ENCODE assay signal across 15 mouse cellular contexts in the genomic region with DNA sequence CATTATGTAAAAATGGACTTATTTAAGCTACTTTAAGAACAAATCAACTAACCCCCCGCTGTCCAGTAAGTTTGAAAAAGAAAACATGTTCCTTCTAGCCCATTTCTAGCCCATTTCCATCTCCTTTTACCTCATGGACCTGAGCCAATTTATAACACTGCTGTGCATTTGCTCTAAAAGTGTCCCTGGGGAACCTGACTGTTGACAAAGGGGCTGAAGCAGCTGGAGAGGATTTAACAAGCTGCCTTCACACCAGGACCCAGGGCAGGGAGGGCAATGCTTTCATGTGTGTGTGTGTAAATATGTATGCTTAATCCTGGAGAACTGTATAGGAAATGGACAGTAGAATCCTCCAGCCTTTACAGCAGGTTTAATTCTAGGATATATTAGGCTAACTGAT.
DNase-seq lines count a peak whose midpoint lies in the region; ATAC-seq and TF ChIP-seq lines count a peak whose summit lies in the region.
"Had no signal": no experiment of that assay in that cellular context is flagged by ENCODE, and none has a peak within 500 bp of the region (broad histone marks: within the 10 kb centered on the region; RNA-seq: fewer than 3 reads in every experiment).

No protein-coding gene starts in this region.

- no peaks in the 10 kb centered on the region for H3K9me3 ChIP-seq in forebrain, embryonic 13.5 days (replicated peaks)
- H3K9me3 ChIP-seq in forebrain, embryonic 10.5 days: no peaks in the 10 kb centered on the region; the same call in 1 of the 2 replicates
- no peaks in the 10 kb centered on the region for H3K9me3 ChIP-seq in neural tube, embryonic 12.5 days
- H3K9me3 ChIP-seq in neural tube, embryonic 15.5 days (replicated peaks): no peaks in the 10 kb centered on the region
- H3K9me3 ChIP-seq in forebrain, embryonic 15.5 days: no peaks in the 10 kb centered on the region
- no peaks in the 10 kb centered on the region for H3K9me3 ChIP-seq in midbrain, postnatal 0 days (ENCODE audit: low read length)

- 53% methylated on average over 1 of the region's 1 CpGs for WGBS in forebrain, embryonic 13.5 days
- 70% methylated on average over 1 of the region's 1 CpGs for WGBS in forebrain, embryonic 10.5 days
- 68% methylated on average over 1 of the region's 1 CpGs for WGBS in neural tube, embryonic 12.5 days
- WGBS in neural tube, embryonic 15.5 days: 76% methylated on average over 1 of the region's 1 CpGs
- 26% methylated on average over 1 of the region's 1 CpGs for WGBS in forebrain, embryonic 15.5 days
- WGBS in midbrain, postnatal 0 days: 61% methylated on average over 1 of the region's 1 CpGs

- no peaks in the 10 kb centered on the region for H3K36me3 ChIP-seq in forebrain, embryonic 13.5 days (ENCODE audit: poor library complexity, severe bottlenecking)
- no peaks in the 10 kb centered on the region for H3K36me3 ChIP-seq in forebrain, embryonic 10.5 days (replicated peaks)
- no peaks in the 10 kb centered on the region for H3K36me3 ChIP-seq in neural tube, embryonic 12.5 days
- H3K36me3 ChIP-seq in neural tube, embryonic 15.5 days: no peaks in the 10 kb centered on the region
- H3K36me3 ChIP-seq in forebrain, embryonic 15.5 days: no peaks in the 10 kb centered on the region
- H3K36me3 ChIP-seq in midbrain, postnatal 0 days (ENCODE audit: insufficient read depth, low read length): no peaks in the 10 kb centered on the region

- peak; percentile 64; the same call in 1 of the 2 replicates for ATAC-seq in forebrain, embryonic 13.5 days
- ATAC-seq in neural tube, embryonic 12.5 days (ENCODE audit: low FRiP score, low read depth): 0 out of 2 replicates have a peak, but pooled peaks have one; percentile 15
- no peak for ATAC-seq in neural tube, embryonic 15.5 days (ENCODE audit: low FRiP score)
- peak; percentile 58; the same call in 1 of the 2 replicates for ATAC-seq in forebrain, embryonic 15.5 days (replicated peaks)
- no peak for ATAC-seq in midbrain, postnatal 0 days (ENCODE audit: low FRiP score)

- H3K4me1 ChIP-seq in forebrain, embryonic 13.5 days: peaks cover 4% of the 10 kb centered on the region; the same call in 1 of the 2 replicates
- peaks cover 22% of the 10 kb centered on the region for H3K4me1 ChIP-seq in forebrain, embryonic 10.5 days
- H3K4me1 ChIP-seq in neural tube, embryonic 12.5 days: peaks cover 10% of the 10 kb centered on the region
- H3K4me1 ChIP-seq in neural tube, embryonic 15.5 days: peaks cover 21% of the 10 kb centered on the region
- peaks cover 5% of the 10 kb centered on the region; the same call in 1 of the 2 replicates for H3K4me1 ChIP-seq in forebrain, embryonic 15.5 days
- H3K4me1 ChIP-seq in midbrain, postnatal 0 days (ENCODE audit: insufficient read depth, low read length): no peaks in the 10 kb centered on the region

- H3K27ac ChIP-seq in forebrain, embryonic 13.5 days: no peak overlapping the region
- H3K27ac ChIP-seq in forebrain, embryonic 10.5 days: no peak overlapping the region
- H3K27ac ChIP-seq in neural tube, embryonic 12.5 days: no peak overlapping the region
- no peak overlapping the region for H3K27ac ChIP-seq in neural tube, embryonic 15.5 days (replicated peaks)
- no peak overlapping the region for H3K27ac ChIP-seq in forebrain, embryonic 15.5 days (replicated peaks)
- no peak overlapping the region for H3K27ac ChIP-seq in midbrain, postnatal 0 days (ENCODE audit: low read depth, low read length)
- H3K27ac ChIP-seq: gastrocnemius, adult 2 months had no signal

- no peak for TF ChIP-seq CTCF in midbrain, postnatal 0 days (IDR thresholded peaks at IDR 0.05)

- no peak overlapping the region for H3K9ac ChIP-seq in forebrain, embryonic 13.5 days
- no peak overlapping the region for H3K9ac ChIP-seq in neural tube, embryonic 12.5 days
- H3K9ac ChIP-seq in neural tube, embryonic 15.5 days (replicated peaks): no peak overlapping the region
- H3K9ac ChIP-seq in forebrain, embryonic 15.5 days (replicated peaks): no peak overlapping the region
- H3K9ac ChIP-seq in midbrain, postnatal 0 days (replicated peaks; ENCODE audit: low read length, poor library complexity, severe bottlenecking): no peak overlapping the region

- H3K4me3 ChIP-seq in forebrain, embryonic 13.5 days: no peak overlapping the region
- no peak overlapping the region for H3K4me3 ChIP-seq in forebrain, embryonic 10.5 days
- H3K4me3 ChIP-seq in neural tube, embryonic 12.5 days: no peak overlapping the region
- no peak overlapping the region for H3K4me3 ChIP-seq in neural tube, embryonic 15.5 days (replicated peaks)
- H3K4me3 ChIP-seq in forebrain, embryonic 15.5 days: no peak overlapping the region
- H3K4me3 ChIP-seq in midbrain, postnatal 0 days (ENCODE audit: low read depth, low read length): no peak overlapping the region
- H3K4me3 ChIP-seq: gastrocnemius, adult 2 months had no signal

- H3K4me2 ChIP-seq in forebrain, embryonic 13.5 days: no peak overlapping the region
- no peak overlapping the region for H3K4me2 ChIP-seq in neural tube, embryonic 12.5 days (replicated peaks)
- H3K4me2 ChIP-seq in neural tube, embryonic 15.5 days: no peak overlapping the region
- H3K4me2 ChIP-seq in forebrain, embryonic 15.5 days (replicated peaks): no peak overlapping the region
- no peak overlapping the region for H3K4me2 ChIP-seq in midbrain, postnatal 0 days (ENCODE audit: low read depth, low read length, poor library complexity, severe bottlenecking)

- no peak for DNase-seq in forebrain, embryonic 10.5 days (ENCODE audit: extremely low spot score, low spot score)
- peak; percentile 21 for DNase-seq in midbrain, postnatal 0 days (ENCODE audit: low spot score)
- no peak for DNase-seq in urinary bladder, postnatal 14 days (ENCODE audit: low spot score)
- DNase-seq in cerebellum, adult 9-10 months: no peak
- DNase-seq: B cell, adult 2 months; cerebellum, adult 8-10 months; gastrocnemius, adult 2 months; heart, postnatal 36 days; kidney, adult 8-10 months; layer of hippocampus, adult 9-11 months; thymus, postnatal 14 days had no signal

- H3K27me3 ChIP-seq in forebrain, embryonic 13.5 days: no peaks in the 10 kb centered on the region
- no peaks in the 10 kb centered on the region for H3K27me3 ChIP-seq in forebrain, embryonic 10.5 days (ENCODE audit: poor library complexity, severe bottlenecking)
- no peaks in the 10 kb centered on the region for H3K27me3 ChIP-seq in neural tube, embryonic 12.5 days (replicated peaks)
- no peaks in the 10 kb centered on the region for H3K27me3 ChIP-seq in neural tube, embryonic 15.5 days (replicated peaks)
- H3K27me3 ChIP-seq in forebrain, embryonic 15.5 days: no peaks in the 10 kb centered on the region
- H3K27me3 ChIP-seq in midbrain, postnatal 0 days (ENCODE audit: insufficient read depth, low read length): no peaks in the 10 kb centered on the region

Comparison
In these comparisons a context has a peak if more than half of its experiments do, and no peak if none do; other contexts are left out.
1. ATAC-seq: peak in forebrain, embryonic 13.5 days (single experiment), neural tube, embryonic 12.5 days (single experiment) and forebrain, embryonic 15.5 days (single experiment); none in neural tube, embryonic 15.5 days (single experiment) and midbrain, postnatal 0 days (single experiment).